Mouse (Mus musculus) neural tube, embryonic 14.5 days (tissue): Measurements from ENCODE around the gene Antxr1. TPM values are rescaled to one million over a fixed set of nuclear protein-coding genes. Genes with fewer than 3 reads are reported as not detected.

Experiments
- ATAC-seq: fragments of 200-750 bp; cut with Nextera tagmentation; 2 replicates; pipeline ENCODE4 v1.8.0; 2017; ENCODE audit warnings: low read depth, mild to moderate bottlenecking, moderate TSS enrichment, moderate library complexity
- H3K27ac ChIP-seq: fragments of 300-500 bp; sonication (generic); 2 replicates; pipeline ENCODE4 v1.5.1; 2014; ENCODE audit warnings: low read depth, mild to moderate bottlenecking, control low read depth, low read length, moderate library complexity, mixed read lengths
- H3K27me3 ChIP-seq: fragments of 300-500 bp; sonication (generic); 2 replicates; pipeline ENCODE4 v1.6.1; 2014; ENCODE audit warnings: low read length; ENCODE audit not compliant: control insufficient read depth, insufficient read depth
- H3K36me3 ChIP-seq: fragments of 300-500 bp; sonication (generic); 2 replicates; pipeline ENCODE4 v1.6.1; 2014; ENCODE audit warnings: low read length, mixed read lengths; ENCODE audit not compliant: control insufficient read depth, insufficient read depth
- H3K4me1 ChIP-seq: fragments of 300-500 bp; sonication (generic); 2 replicates; pipeline ENCODE4 v1.6.1; 2014; ENCODE audit warnings: low read length; ENCODE audit not compliant: control insufficient read depth, insufficient read depth
- H3K4me2 ChIP-seq: fragments of 300-500 bp; sonication (generic); 2 replicates; pipeline ENCODE4 v1.6.1; 2014; ENCODE audit warnings: mild to moderate bottlenecking, low read depth, low read length, control low read depth
- H3K4me3 ChIP-seq: fragments of 300-500 bp; sonication (generic); 2 replicates; pipeline ENCODE4 v1.5.1; 2014; ENCODE audit warnings: low read depth, low read length, control low read depth, mixed read lengths
- H3K9ac ChIP-seq: fragments of 300-500 bp; sonication (generic); replicated peaks from 2 replicates; pipeline ENCODE4 v1.6.1; 2014; ENCODE audit warnings: low read depth, mild to moderate bottlenecking, control low read depth, low read length, mixed read lengths
- H3K9me3 ChIP-seq: fragments of 300-500 bp; sonication (generic); 2 replicates; pipeline ENCODE4 v1.6.1; 2016; ENCODE audit warnings: low read length; ENCODE audit not compliant: control insufficient read depth
- WGBS: fragments of 180-500 bp; shearing (Covaris S2); extraction: QIAGEN DNeasy Blood & Tissue Kit; methylation state at CpG from one replicate; pipeline ENCODE4 v1.1.7; 2014; 5-methylcytosine and 5-hydroxymethylcytosine counted together
- polyA plus RNA-seq: library from polyadenylated mRNA; unstranded; fragments of >200 nt; fragmentation: Nextera tagmentation; extraction: Ambion mirVana; gene quantifications from 2 replicates; pipeline ENCODE4 v1.2.1, GENCODE M21; 2014

Gene Antxr1
- polyA plus RNA-seq, 1 experiment from 2014 or later: 6.5 TPM

GRCm38 (mm10) chr6:87244117-87245100, 91.2 kb downstream of the Antxr1 start:
- H3K27me3 ChIP-seq: no peaks in the 10 kb centered on the region
- peak; percentile 46; the same call in 1 of the 2 replicates for ATAC-seq

GRCm38 (mm10) chr6:87237260-87237659, 98.4 kb downstream of the Antxr1 start:
- no peaks in the 10 kb centered on the region for H3K27me3 ChIP-seq
- H3K4me3 ChIP-seq: no peak overlapping the region
- 92% methylated on average over 4 of the region's 4 CpGs for WGBS
- no peaks in the 10 kb centered on the region for H3K36me3 ChIP-seq
- ATAC-seq: no peak
- no peak overlapping the region for H3K9ac ChIP-seq
- H3K27ac ChIP-seq: no peak overlapping the region
- H3K9me3 ChIP-seq: no peaks in the 10 kb centered on the region
- no peak overlapping the region for H3K4me2 ChIP-seq
- no peaks in the 10 kb centered on the region for H3K4me1 ChIP-seq

More at GRCm38 (mm10) chr6:87244117-87245100, 91.2 kb downstream of the Antxr1 start:
- Histone ChIP-seq H3K36me3 (no peaks in the 10 kb centered on the region), H3K27ac (no peak overlapping the region), H3K9ac (no peak overlapping the region), H3K4me2 (no peak overlapping the region), H3K9me3 (no peaks in the 10 kb centered on the region), H3K4me1 (no peaks in the 10 kb centered on the region), H3K4me3 (no peak overlapping the region)
- 53% methylated on average over 9 of the region's 9 CpGs for WGBS

GRCm38 (mm10) chr6:87236061-87236460, 99.6 kb downstream of the Antxr1 start:
- Histone ChIP-seq H3K9me3 (no peaks in the 10 kb centered on the region), H3K9ac (no peak overlapping the region), H3K27me3 (no peaks in the 10 kb centered on the region), H3K4me1 (no peaks in the 10 kb centered on the region), H3K4me2 (no peak overlapping the region), H3K4me3 (no peak overlapping the region), H3K27ac (no peak overlapping the region), H3K36me3 (no peaks in the 10 kb centered on the region)
- peak; percentile 38; the same call in 1 of the 2 replicates for ATAC-seq
- 28% methylated on average over 8 of the region's 8 CpGs for WGBS

GRCm38 (mm10) chr6:87233111-87233510, 102.5 kb downstream of the Antxr1 start:
- H3K4me2 ChIP-seq: no peak overlapping the region
- no peak overlapping the region for H3K9ac ChIP-seq
- H3K27ac ChIP-seq: no peak overlapping the region
- H3K4me3 ChIP-seq: no peak overlapping the region
- WGBS: 83% methylated on average over 4 of the region's 4 CpGs
- H3K9me3 ChIP-seq: no peaks in the 10 kb centered on the region; the same call in 1 of the 2 replicates
- H3K4me1 ChIP-seq: no peaks in the 10 kb centered on the region
- no peak for ATAC-seq
- no peaks in the 10 kb centered on the region for H3K36me3 ChIP-seq
- no peaks in the 10 kb centered on the region for H3K27me3 ChIP-seq

GRCm38 (mm10) chr6:87230041-87230440, 105.6 kb downstream of the Antxr1 start:
- Histone ChIP-seq H3K4me1 (no peaks in the 10 kb centered on the region), H3K9ac (no peak overlapping the region), H3K9me3 (no peaks in the 10 kb centered on the region; the same call in 1 of the 2 replicates), H3K27ac (no peak overlapping the region), H3K4me2 (no peak overlapping the region), H3K27me3 (no peaks in the 10 kb centered on the region), H3K4me3 (no peak overlapping the region), H3K36me3 (no peaks in the 10 kb centered on the region)
- ATAC-seq: no peak
- WGBS: 93% methylated on average over 2 of the region's 2 CpGs

- ATAC-seq: no peak
- Histone ChIP-seq H3K36me3 (no peaks in the 10 kb centered on the region), H3K27ac (no peak overlapping the region), H3K27me3 (no peaks in the 10 kb centered on the region), H3K4me2 (no peak overlapping the region), H3K4me3 (no peak overlapping the region), H3K9me3 (no peaks in the 10 kb centered on the region; the same call in 1 of the 2 replicates), H3K9ac (no peak overlapping the region), H3K4me1 (no peaks in the 10 kb centered on the region)
- WGBS: 66% methylated on average over 10 of the region's 10 CpGs
Observed at GRCm38 (mm10) chr6:87227940-87228339, 107.7 kb downstream of the Antxr1 start.

- H3K36me3 ChIP-seq: no peaks in the 10 kb centered on the region
- H3K9ac ChIP-seq: no peak overlapping the region
- no peaks in the 10 kb centered on the region for H3K27me3 ChIP-seq
- H3K9me3 ChIP-seq: no peaks in the 10 kb centered on the region; the same call in 1 of the 2 replicates
- WGBS: 88% methylated on average over 4 of the region's 4 CpGs
- H3K4me3 ChIP-seq: no peak overlapping the region
- H3K4me2 ChIP-seq: no peak overlapping the region
- no peak overlapping the region for H3K27ac ChIP-seq
- ATAC-seq: no peak
- H3K4me1 ChIP-seq: no peaks in the 10 kb centered on the region
Observed at GRCm38 (mm10) chr6:87226315-87226714, 109.3 kb downstream of the Antxr1 start.

GRCm38 (mm10) chr6:87225286-87225685, 110.3 kb downstream of the Antxr1 start:
- no peaks in the 10 kb centered on the region for H3K4me1 ChIP-seq
- H3K36me3 ChIP-seq: no peaks in the 10 kb centered on the region
- H3K4me2 ChIP-seq: no peak overlapping the region
- H3K9me3 ChIP-seq: no peaks in the 10 kb centered on the region; the same call in 1 of the 2 replicates
- H3K4me3 ChIP-seq: no peak overlapping the region
- WGBS: 88% methylated on average over 1 of the region's 1 CpGs
- H3K27me3 ChIP-seq: no peaks in the 10 kb centered on the region
- H3K27ac ChIP-seq: no peak overlapping the region
- H3K9ac ChIP-seq: no peak overlapping the region
- no peak for ATAC-seq
